In genomic region chr9:45625889-45626446, GRCm38 (mm10) we compare ENCODE assay signal across 14 mouse cellular contexts.
DNase-seq lines count a peak whose midpoint lies in the region; ATAC-seq lines count a peak whose summit lies in the region.
"Had no signal": no experiment of that assay in that cellular context is flagged by ENCODE, and none has a peak within 500 bp of the region (broad histone marks: within the 10 kb centered on the region; RNA-seq: fewer than 3 reads in every experiment).

No protein-coding gene starts in this region.

- peak overlapping the region; percentile 46; the same call in 1 of the 2 replicates for H3K27ac ChIP-seq in forebrain, embryonic 11.5 days (ENCODE audit: low read depth, low read length)
- peak overlapping the region; percentile 65 for H3K27ac ChIP-seq in hindbrain, embryonic 15.5 days (replicated peaks)
- peak overlapping the region; percentile 83 for H3K27ac ChIP-seq in neural tube, embryonic 13.5 days (replicated peaks)
- H3K27ac ChIP-seq: heart, embryonic 15.5 days; intestine, embryonic 15.5 days; liver, embryonic 12.5 days; macrophage had no signal

- peak; percentile 72 for ATAC-seq in forebrain, embryonic 11.5 days (replicated peaks; ENCODE audit: low FRiP score)
- peak; percentile 70; the same call in 1 of the 2 replicates for ATAC-seq in hindbrain, embryonic 15.5 days (ENCODE audit: low FRiP score, low read depth)
- peak; percentile 68 for ATAC-seq in neural tube, embryonic 13.5 days (ENCODE audit: low read depth)
- no peak for ATAC-seq in granulocyte monocyte progenitor cell, adult 5-6 weeks (replicated peaks; ENCODE audit: poor library complexity, severe bottlenecking)
- ATAC-seq: intestine, embryonic 15.5 days; liver, embryonic 12.5 days had no signal

- 39% methylated on average over 6 of the region's 6 CpGs for WGBS in forebrain, embryonic 11.5 days
- 26% methylated on average over 6 of the region's 6 CpGs for WGBS in hindbrain, embryonic 15.5 days
- 46% methylated on average over 6 of the region's 6 CpGs for WGBS in neural tube, embryonic 13.5 days

- peaks cover 8% of the 10 kb centered on the region for H3K4me1 ChIP-seq in forebrain, embryonic 11.5 days (replicated peaks; ENCODE audit: control insufficient read depth, insufficient read depth, low read length)
- H3K4me1 ChIP-seq in hindbrain, embryonic 15.5 days (replicated peaks) = peaks cover 26% of the 10 kb centered on the region
- H3K4me1 ChIP-seq in neural tube, embryonic 13.5 days (replicated peaks) = peaks cover 49% of the 10 kb centered on the region
- H3K4me1 ChIP-seq: heart, embryonic 15.5 days; intestine, embryonic 15.5 days; liver, embryonic 12.5 days had no signal

- H3K9ac ChIP-seq in forebrain, embryonic 11.5 days (ENCODE audit: low read length) = no peak overlapping the region
- no peak overlapping the region for H3K9ac ChIP-seq in hindbrain, embryonic 15.5 days
- no peak overlapping the region for H3K9ac ChIP-seq in neural tube, embryonic 13.5 days
- H3K9ac ChIP-seq: heart, embryonic 15.5 days; intestine, embryonic 15.5 days; liver, embryonic 12.5 days had no signal

- no peak overlapping the region for H3K4me2 ChIP-seq in forebrain, embryonic 11.5 days (ENCODE audit: low read depth, low read length, severe bottlenecking)
- H3K4me2 ChIP-seq in hindbrain, embryonic 15.5 days = no peak overlapping the region
- no peak overlapping the region for H3K4me2 ChIP-seq in neural tube, embryonic 13.5 days
- H3K4me2 ChIP-seq: heart, embryonic 15.5 days; intestine, embryonic 15.5 days; liver, embryonic 12.5 days had no signal

- no peak overlapping the region for H3K4me3 ChIP-seq in forebrain, embryonic 11.5 days (ENCODE audit: low read depth, low read length)
- no peak overlapping the region for H3K4me3 ChIP-seq in hindbrain, embryonic 15.5 days
- no peak overlapping the region for H3K4me3 ChIP-seq in neural tube, embryonic 13.5 days
- H3K4me3 ChIP-seq: heart, embryonic 15.5 days; intestine, embryonic 15.5 days; liver, embryonic 12.5 days had no signal

- peak; percentile 71 for DNase-seq in R1 (ENCODE audit: low read depth, low spot score)
- DNase-seq in forebrain, embryonic 11.5 days (ENCODE audit: low spot score) = no peak
- no peak for DNase-seq in lung, adult 18-20 months
- no peak for DNase-seq in adrenal gland, postnatal 14 days
- DNase-seq: cerebellum, adult 2 months; gastrocnemius, postnatal 25 days; kidney, postnatal 25 days had no signal

- H3K36me3 ChIP-seq in forebrain, embryonic 11.5 days (ENCODE audit: control insufficient read depth, insufficient read depth, low read length) = no peaks in the 10 kb centered on the region
- no peaks in the 10 kb centered on the region for H3K36me3 ChIP-seq in hindbrain, embryonic 15.5 days
- H3K36me3 ChIP-seq in neural tube, embryonic 13.5 days = no peaks in the 10 kb centered on the region
- H3K36me3 ChIP-seq: heart, embryonic 15.5 days; intestine, embryonic 15.5 days; liver, embryonic 12.5 days had no signal

- H3K27me3 ChIP-seq in forebrain, embryonic 11.5 days (ENCODE audit: control insufficient read depth, insufficient read depth, low read length) = no peaks in the 10 kb centered on the region
- no peaks in the 10 kb centered on the region for H3K27me3 ChIP-seq in hindbrain, embryonic 15.5 days
- no peaks in the 10 kb centered on the region for H3K27me3 ChIP-seq in neural tube, embryonic 13.5 days
- H3K27me3 ChIP-seq: intestine, embryonic 15.5 days; liver, embryonic 12.5 days had no signal

- no peaks in the 10 kb centered on the region for H3K9me3 ChIP-seq in forebrain, embryonic 11.5 days (ENCODE audit: control insufficient read depth, low read length)
- no peaks in the 10 kb centered on the region for H3K9me3 ChIP-seq in hindbrain, embryonic 15.5 days
- no peaks in the 10 kb centered on the region for H3K9me3 ChIP-seq in neural tube, embryonic 13.5 days
- H3K9me3 ChIP-seq: heart, embryonic 15.5 days; intestine, embryonic 15.5 days; liver, embryonic 12.5 days had no signal
